Mouse (Mus musculus): Measurements from ENCODE around the gene Morc1.

- TF ChIP-seq POLR2A (IDR thresholded peaks at IDR 0.05; ENCODE audit: low read depth, low read length) (no peak), CTCF (IDR thresholded peaks at IDR 0.05; ENCODE audit: borderline replicate concordance, insufficient read depth, low read length) (no peak)
These were observed 131.4 kb downstream of the Morc1 start for GRCm38 (mm10) chr16:48562290-48563080.

All from embryonic fibroblast, embryonic 13.5 days (primary cell).